Mouse (Mus musculus) right cerebral cortex, postnatal 14 days (tissue): ENCODE measurements at regions not wholly inside any gene's neighbourhood (a gene's known extent, or its start where the extent isn't known, plus 50 kb on each side); places are given as distances from the start of the nearest gene placed in this dataset.

Experiments used
- DNase-seq: peaks from one replicate; pipeline ENCODE4 v3.0.0; 2022

DNA sequence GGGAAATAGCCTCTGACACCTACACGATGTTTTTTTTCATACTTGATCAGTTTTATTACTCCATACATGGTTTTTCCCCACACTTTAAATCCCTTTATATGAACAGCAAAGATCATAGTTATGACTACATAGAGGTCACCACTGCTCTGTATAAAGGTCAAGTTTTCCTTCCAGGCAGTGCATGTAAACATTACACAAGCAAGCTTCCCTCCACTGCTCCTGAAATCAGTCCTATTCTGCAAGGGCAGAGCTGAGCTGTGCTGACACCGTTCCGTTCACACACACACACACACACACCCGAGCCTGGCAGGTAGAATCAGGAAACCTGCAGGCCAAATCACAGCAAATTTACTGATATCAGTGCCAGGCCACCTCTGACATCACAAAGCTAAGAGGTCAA is 74.1 kb upstream of the Mgmt start:
- no peak for DNase-seq

DNA sequence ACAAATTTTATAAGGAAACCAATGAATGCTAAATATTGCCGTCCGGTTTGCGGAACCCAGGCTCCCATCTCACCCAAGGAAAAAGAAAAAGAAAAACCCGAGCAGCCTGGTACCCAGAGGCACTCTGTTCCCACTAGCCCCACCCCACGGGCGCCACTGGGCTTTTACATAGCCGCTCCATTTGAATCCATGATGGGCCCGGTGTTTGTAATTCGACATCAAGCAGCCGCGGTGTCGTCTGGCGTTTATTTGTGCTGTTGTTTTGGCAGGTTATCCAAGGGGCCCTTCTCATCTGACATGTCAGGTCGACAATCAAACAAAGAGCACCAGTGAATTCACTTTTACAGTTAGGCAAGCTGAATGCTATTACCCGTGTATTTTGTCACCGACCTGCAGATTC is 68.8 kb upstream of the Mgmt start:
- DNase-seq = no peak

DNA sequence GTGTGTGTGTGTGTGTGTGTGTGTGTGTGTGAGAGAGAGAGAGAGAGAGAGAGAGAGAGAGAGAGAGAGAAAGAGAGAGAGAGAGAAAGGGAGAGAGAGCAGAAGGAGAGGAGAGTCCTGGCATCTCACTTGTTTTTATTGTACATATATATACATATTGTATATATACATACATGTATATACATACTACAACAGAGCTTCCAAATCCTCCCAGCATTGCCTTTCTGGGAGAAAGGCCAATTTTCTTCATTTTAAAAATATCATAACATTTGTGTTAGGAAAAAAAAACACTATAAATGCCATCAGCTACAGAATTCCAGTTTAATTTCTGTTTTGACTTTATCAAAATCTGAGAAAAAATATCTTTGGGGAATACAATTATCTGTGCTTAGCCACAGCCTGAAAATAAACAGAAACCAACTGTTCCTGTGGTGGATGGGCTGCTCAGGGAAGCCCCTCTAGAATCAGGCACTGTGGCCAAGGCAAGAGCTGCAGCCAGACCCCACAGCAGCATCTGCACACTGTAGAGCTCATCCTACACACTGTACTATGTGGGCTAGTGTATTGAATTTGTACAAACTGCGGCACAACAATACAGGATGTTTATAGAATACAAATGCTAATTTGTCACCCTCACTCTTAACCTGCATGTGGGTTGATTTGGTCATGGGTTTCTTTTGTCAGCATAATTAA is 64.6 kb upstream of the Mgmt start:
- DNase-seq = no peak

DNA sequence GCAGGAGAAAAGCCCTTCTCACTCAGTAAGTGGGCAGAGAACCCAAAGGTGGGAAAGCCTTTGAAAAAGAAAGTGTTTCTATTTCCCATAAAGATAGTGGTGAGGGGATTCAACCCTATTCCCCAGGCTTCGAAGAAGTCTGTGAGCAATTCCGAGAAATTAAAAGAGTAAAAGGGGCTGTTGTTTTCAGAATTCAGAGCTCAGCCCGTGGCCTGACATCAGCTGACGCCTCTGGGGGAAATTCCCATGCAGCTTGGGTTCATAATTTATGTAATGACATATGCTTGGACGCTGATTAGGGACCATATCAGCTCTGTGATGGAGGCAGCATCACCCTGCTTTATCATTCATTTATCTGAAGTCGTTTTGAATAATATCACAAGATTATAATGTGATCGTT is 62.0 kb upstream of the Mgmt start:
- DNase-seq = no peak

DNA sequence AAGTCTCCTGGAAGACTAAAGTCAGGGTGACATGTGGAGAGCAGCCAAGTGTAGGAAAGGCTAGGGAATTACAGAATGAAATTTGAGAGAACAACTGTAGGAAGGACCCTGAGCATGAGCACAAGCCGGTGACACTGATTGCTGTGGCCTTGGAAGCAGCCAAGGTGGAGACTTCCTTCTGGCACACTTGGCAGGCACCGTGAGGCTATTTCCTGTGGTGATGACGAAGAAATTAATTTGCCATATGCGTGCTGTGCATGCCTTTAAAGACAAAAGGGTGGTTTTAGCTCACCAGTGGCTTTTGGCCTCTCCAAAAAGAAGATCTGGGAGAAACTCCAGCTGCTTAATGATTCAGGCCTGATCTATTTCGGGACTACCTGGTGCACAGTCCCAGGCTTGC is 55.4 kb upstream of the Mgmt start:
- no peak for DNase-seq

DNA sequence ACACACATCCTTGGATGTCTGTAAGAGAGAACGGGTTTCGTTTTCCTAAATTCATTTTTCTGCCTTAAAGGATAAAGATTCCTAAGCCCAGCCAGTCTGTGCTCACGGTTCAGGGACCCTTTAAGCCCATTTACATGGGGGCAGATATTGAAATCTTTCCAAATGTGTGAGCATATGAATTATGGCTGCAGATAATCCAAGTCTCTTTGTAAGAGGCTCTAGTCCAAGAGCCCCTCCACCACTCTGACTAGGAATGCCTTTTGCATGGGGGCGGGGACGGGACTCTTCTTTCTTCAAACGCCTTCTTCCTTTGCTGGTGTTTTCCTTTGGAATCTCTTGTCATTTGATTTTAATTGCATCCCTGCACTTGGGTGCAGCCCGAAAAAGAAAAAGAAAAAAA is 54.2 kb upstream of the Mgmt start:
- DNase-seq = no peak

DNA sequence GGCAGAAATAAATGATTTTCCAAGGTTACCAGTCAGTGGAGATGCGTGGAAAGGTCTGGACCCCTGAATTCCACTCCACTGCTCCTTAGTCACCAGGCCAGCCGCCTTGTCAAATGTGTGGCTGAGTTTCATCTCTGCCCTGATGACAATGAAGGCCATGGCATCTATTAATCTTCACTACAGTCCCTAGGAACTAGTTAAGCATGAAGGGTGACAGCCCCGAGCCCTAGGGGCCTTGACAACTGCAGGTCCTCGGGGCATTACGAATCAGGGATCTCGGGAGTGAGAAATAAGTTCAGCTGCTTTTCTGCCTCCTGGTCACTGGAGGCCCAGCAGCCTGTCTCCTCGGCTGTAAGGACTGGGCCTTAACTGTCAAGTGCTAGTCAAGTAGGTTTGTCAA is 51.7 kb upstream of the Mgmt start:
- no peak for DNase-seq

DNA sequence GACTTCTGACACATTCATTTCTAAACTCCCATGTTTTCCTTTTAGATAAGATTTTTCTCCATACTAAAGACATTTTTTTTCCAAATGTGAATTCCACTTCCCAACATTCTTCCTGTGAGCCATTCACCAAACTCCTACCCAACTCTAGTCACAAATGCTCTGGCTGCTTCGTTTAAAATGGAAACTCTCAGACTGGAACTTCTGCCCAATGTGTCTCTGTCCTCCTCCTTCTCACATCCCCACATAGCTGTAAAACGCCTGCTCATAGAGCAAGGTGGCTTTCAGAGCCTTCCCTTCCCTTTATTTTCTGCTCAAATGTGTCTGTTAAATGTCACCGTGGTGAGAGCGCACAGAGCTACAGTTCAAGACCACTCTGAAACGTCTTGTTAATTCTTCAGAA is 50.1 kb upstream of the Mgmt start:
- no peak for DNase-seq
